Mouse (Mus musculus): ENCODE measurements around the gene Zfhx2. TPM values are rescaled to one million over a fixed set of nuclear protein-coding genes. Genes with fewer than 3 reads are reported as not detected.
A peak's percentile ranks its signal among the peaks of the same experiment; 100 is the strongest.

Zfhx2 gene
- polyA plus RNA-seq (2015; fragmentation: Nextera tagmentation; extraction: Ambion mirVana), result 20.3 and 24.5 TPM in 2 replicates

DNA sequence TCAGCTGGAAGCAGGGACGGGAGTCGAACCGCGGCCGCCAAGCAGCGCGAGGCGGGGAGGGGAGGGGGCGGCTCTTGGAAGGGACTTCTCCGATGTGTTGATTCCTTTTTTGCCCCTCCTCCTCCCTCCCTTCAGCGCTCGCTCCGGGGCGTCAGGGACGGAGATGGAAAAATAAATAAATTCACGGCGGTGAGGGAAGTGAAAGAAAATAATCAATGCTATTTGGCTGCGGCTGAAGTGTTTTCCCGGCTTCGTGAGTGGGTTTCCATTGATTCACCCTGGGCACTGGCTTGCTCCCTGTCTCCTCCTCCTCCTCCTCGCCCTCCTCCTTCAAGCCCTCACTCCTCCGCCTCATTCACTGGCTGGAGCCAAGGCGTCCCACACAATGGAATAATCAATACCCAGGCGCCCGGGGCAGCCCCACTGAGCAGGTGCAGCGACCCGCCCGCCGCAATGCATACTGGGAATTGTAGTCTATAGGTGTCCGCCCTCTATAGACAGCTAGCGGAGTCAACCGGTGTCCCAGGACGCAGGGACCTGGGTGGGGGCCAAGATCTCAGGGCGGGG is at the start of gene Zfhx2:
TSS of gene Zfhx2 (minus strand) at position 314 of the 567 bp plus-strand sequence.
- peak within 1 kb of the TSS; percentile 72 for H3K4me3 ChIP-seq (replicated peaks)
- peak within 1 kb of the TSS; percentile 89 for H3K9ac ChIP-seq (replicated peaks)
- peak within 1 kb of the TSS; percentile 76 for H3K4me2 ChIP-seq
- H3K27ac ChIP-seq (replicated peaks), result peak within 1 kb of the TSS; percentile 95
- no peaks in the 10 kb centered on the region for H3K27me3 ChIP-seq (replicated peaks)
- H3K36me3 ChIP-seq, result no peaks in the 10 kb centered on the region
- peaks cover 73% of the 10 kb centered on the region for H3K4me1 ChIP-seq
- H3K9me3 ChIP-seq (replicated peaks), result no peaks in the 10 kb centered on the region
- ATAC-seq (ENCODE audit: low FRiP score), result peak; percentile 91
- WGBS, result under 1% methylated on average over 34 of the region's 34 CpGs

DNA sequence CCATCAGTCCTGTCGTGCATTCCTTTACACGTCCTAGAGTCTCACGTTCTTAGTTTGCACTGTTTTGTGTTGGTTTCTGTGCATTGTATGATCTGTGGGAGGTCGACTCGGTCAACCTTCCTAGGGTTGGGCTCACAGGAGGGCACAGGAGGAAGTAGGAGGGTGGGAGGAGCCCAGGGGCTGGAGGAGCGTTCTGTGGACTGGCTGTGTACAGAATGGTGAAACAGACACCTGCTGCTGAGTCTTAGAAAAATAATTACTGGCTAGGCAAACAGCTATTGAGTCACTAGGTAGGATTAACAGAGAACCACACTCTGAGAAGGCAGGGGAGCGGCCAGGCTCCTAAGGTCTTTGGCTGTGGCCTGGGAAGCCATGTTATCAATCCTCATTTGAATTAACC is 47.2 kb upstream of the Zfhx2 start:
- Histone ChIP-seq H3K9ac (replicated peaks) (no peak overlapping the region), H3K4me3 (replicated peaks) (no peak overlapping the region), H3K9me3 (replicated peaks) (no peaks in the 10 kb centered on the region), H3K36me3 (no peaks in the 10 kb centered on the region), H3K4me1 (no peaks in the 10 kb centered on the region), H3K27ac (replicated peaks) (no peak overlapping the region), H3K27me3 (replicated peaks) (no peaks in the 10 kb centered on the region), H3K4me2 (no peak overlapping the region)
- WGBS, result 64% methylated on average over 7 of the region's 7 CpGs
- ATAC-seq (ENCODE audit: low FRiP score), result no peak

GRCm38 (mm10) chr14:55135676-55136075 is 43.6 kb upstream of the Zfhx2 start:
- Histone ChIP-seq H3K36me3 (no peaks in the 10 kb centered on the region), H3K4me3 (replicated peaks) (no peak overlapping the region), H3K27ac (replicated peaks) (no peak overlapping the region), H3K4me1 (no peaks in the 10 kb centered on the region), H3K9ac (replicated peaks) (no peak overlapping the region), H3K27me3 (replicated peaks) (no peaks in the 10 kb centered on the region), H3K9me3 (replicated peaks) (no peaks in the 10 kb centered on the region), H3K4me2 (no peak overlapping the region)
- WGBS, result 86% methylated on average over 8 of the region's 8 CpGs
- no peak for ATAC-seq (ENCODE audit: low FRiP score)

DNA sequence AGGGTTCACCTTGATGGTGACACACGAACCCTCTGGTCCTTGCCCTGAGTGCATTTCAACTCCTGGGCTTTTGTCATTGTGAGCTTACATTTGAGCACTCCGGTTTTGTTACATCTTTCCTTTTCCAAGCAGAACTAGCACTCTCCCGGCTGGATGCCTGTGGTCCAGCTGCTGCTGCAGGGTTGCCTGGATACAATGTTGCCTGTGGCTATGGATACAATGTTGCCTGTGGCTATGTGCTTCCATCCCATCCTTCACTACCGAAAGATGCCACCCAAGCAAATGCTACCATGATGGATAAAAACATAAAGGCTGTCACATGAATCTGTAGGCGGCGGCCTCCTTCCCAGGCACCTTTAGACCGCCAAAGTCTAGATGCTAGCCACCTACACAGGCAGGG is 34.4 kb upstream of the Zfhx2 start:
- 68% methylated on average over 7 of the region's 7 CpGs for WGBS
- no peaks in the 10 kb centered on the region for H3K27me3 ChIP-seq (replicated peaks)
- no peak for ATAC-seq (ENCODE audit: low FRiP score)
- no peaks in the 10 kb centered on the region for H3K9me3 ChIP-seq (replicated peaks)
- H3K4me3 ChIP-seq (replicated peaks), result no peak overlapping the region
- H3K9ac ChIP-seq (replicated peaks), result no peak overlapping the region
- no peaks in the 10 kb centered on the region for H3K36me3 ChIP-seq
- H3K27ac ChIP-seq (replicated peaks), result no peak overlapping the region
- H3K4me1 ChIP-seq, result peaks cover 14% of the 10 kb centered on the region
- no peak overlapping the region for H3K4me2 ChIP-seq

- H3K4me3 ChIP-seq (replicated peaks), result no peak overlapping the region
- no peaks in the 10 kb centered on the region for H3K9me3 ChIP-seq (replicated peaks)
- WGBS, result 85% methylated on average over 5 of the region's 5 CpGs
- H3K4me1 ChIP-seq, result peaks cover 14% of the 10 kb centered on the region
- H3K9ac ChIP-seq (replicated peaks), result no peak overlapping the region
- H3K27me3 ChIP-seq (replicated peaks), result no peaks in the 10 kb centered on the region
- no peaks in the 10 kb centered on the region for H3K36me3 ChIP-seq
- H3K4me2 ChIP-seq, result no peak overlapping the region
- ATAC-seq (ENCODE audit: low FRiP score), result no peak
- H3K27ac ChIP-seq (replicated peaks), result no peak overlapping the region
Observed at GRCm38 (mm10) chr14:55125711-55126110, 33.6 kb upstream of the Zfhx2 start.

GRCm38 (mm10) chr14:55122359-55122758 is 30.2 kb upstream of the Zfhx2 start:
- no peaks in the 10 kb centered on the region for H3K27me3 ChIP-seq (replicated peaks)
- H3K36me3 ChIP-seq, result no peaks in the 10 kb centered on the region
- 0 out of 2 replicates have a peak overlapping the region, but pooled peaks have one; percentile 0 for H3K4me3 ChIP-seq (replicated peaks)
- 16% methylated on average over 8 of the region's 8 CpGs for WGBS
- peak; percentile 45; the same call in 1 of the 2 replicates for ATAC-seq (ENCODE audit: low FRiP score)
- H3K4me1 ChIP-seq, result peaks cover 19% of the 10 kb centered on the region
- H3K9ac ChIP-seq (replicated peaks), result 0 out of 2 replicates have a peak overlapping the region, but pooled peaks have one; percentile 1
- H3K4me2 ChIP-seq, result peak overlapping the region; percentile 37
- H3K27ac ChIP-seq (replicated peaks), result peak overlapping the region; percentile 85
- no peaks in the 10 kb centered on the region for H3K9me3 ChIP-seq (replicated peaks)

GRCm38 (mm10) chr14:55121947-55122346 is 29.8 kb upstream of the Zfhx2 start:
- Histone ChIP-seq H3K9ac (replicated peaks) (no peak overlapping the region), H3K4me1 (peaks cover 23% of the 10 kb centered on the region), H3K4me3 (replicated peaks) (0 out of 2 replicates have a peak overlapping the region, but pooled peaks have one; percentile 0), H3K27ac (replicated peaks) (peak overlapping the region; percentile 85), H3K27me3 (replicated peaks) (no peaks in the 10 kb centered on the region), H3K36me3 (no peaks in the 10 kb centered on the region), H3K9me3 (replicated peaks) (no peaks in the 10 kb centered on the region), H3K4me2 (peak overlapping the region; percentile 37)
- peak; percentile 89 for ATAC-seq (ENCODE audit: low FRiP score)
- 5% methylated on average over 5 of the region's 5 CpGs for WGBS

GRCm38 (mm10) chr14:55119421-55120134 is 27.5 kb upstream of the Zfhx2 start:
- H3K9me3 ChIP-seq (replicated peaks), result no peaks in the 10 kb centered on the region
- H3K36me3 ChIP-seq, result no peaks in the 10 kb centered on the region
- H3K4me3 ChIP-seq (replicated peaks), result no peak overlapping the region
- no peak overlapping the region for H3K27ac ChIP-seq (replicated peaks)
- no peak overlapping the region for H3K4me2 ChIP-seq
- ATAC-seq (ENCODE audit: low FRiP score), result no peak
- no peaks in the 10 kb centered on the region for H3K27me3 ChIP-seq (replicated peaks)
- no peak overlapping the region for H3K9ac ChIP-seq (replicated peaks)
- WGBS, result 81% methylated on average over 4 of the region's 4 CpGs
- H3K4me1 ChIP-seq, result peaks cover 34% of the 10 kb centered on the region

DNA sequence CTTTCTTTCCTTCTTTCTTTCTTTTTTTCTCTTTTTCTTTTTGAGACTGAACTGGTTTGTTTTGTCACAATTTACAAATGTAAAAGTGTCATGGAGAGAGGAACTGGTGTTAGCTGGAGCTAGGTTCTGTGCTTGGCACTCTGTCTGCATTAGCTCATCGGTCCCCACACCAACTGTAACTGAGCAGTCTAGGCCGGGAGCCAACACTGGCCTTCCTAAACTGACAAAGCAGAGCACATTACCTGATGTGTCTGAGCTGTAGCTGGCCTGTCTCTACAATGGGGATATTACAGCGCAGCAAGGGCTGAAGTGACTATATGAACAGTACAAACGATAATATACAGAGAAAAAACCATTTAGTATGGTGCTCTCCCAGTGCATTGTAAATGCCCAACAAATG is 26.7 kb upstream of the Zfhx2 start:
- H3K27me3 ChIP-seq (replicated peaks), result peaks cover 1% of the 10 kb centered on the region; the same call in 1 of the 2 replicates
- H3K4me3 ChIP-seq (replicated peaks), result no peak overlapping the region

DNA sequence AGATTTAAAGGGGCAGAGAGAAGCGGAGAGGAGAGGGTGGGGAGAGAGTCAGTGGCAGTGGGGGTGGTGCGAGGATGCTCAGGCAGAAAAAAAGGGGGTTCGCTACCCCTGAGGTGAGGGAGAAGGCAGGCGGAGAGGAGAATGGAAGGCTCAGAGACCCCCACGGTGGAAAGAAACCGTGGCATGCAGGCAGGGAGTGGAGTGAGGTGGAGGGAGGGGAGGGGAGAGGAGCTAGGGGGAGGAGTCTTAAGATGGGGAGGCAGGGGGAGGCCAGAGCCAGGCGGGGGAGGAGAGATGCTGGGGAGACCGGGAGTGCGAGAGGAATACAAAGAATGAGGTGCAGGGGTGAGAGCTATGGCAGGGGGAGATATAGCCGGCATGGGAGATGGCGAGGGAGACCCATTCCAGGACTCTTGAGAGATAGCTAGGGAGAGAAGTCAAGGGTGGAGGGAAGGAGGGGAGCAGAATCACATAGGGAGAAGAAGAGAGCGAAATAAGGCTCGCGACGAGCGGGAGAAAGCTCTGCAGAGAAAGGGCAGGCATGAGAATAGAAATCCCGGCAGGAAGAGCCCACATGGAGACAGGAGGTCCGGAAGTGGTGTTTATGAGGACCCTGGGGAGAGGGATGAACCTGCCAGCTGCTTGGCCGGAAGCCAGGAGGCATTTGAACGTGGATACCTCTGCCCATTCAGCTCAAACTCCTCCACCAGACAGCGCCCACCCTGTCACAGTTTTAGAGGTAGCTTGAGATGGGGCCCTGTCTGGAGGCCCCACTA is 24.5 kb upstream of the Zfhx2 start, which contains the start of gene Jph4:
TSS of gene Jph4 (minus strand) at position 511 of the 776 bp plus-strand sequence.
- WGBS, result 2% methylated on average over 21 of the region's 21 CpGs
- H3K4me3 ChIP-seq (replicated peaks), result peak within 1 kb of the TSS; percentile 78
- peak within 1 kb of the TSS; percentile 82 for H3K9ac ChIP-seq (replicated peaks)
- peaks cover 45% of the 10 kb centered on the region for H3K4me1 ChIP-seq
- H3K4me2 ChIP-seq, result peak within 1 kb of the TSS; percentile 84
- H3K36me3 ChIP-seq, result peaks cover 7% of the 10 kb centered on the region
- peaks cover 11% of the 10 kb centered on the region; the same call in 1 of the 2 replicates for H3K27me3 ChIP-seq (replicated peaks)
- H3K9me3 ChIP-seq (replicated peaks), result no peaks in the 10 kb centered on the region
- peak; percentile 77 for ATAC-seq (ENCODE audit: low FRiP score)
- peak within 1 kb of the TSS; percentile 96 for H3K27ac ChIP-seq (replicated peaks)

More for the DNA sequence above, 26.7 kb upstream of the Zfhx2 start:
- no peak overlapping the region for H3K9ac ChIP-seq (replicated peaks)
- no peak overlapping the region; the same call in 1 of the 2 replicates for H3K27ac ChIP-seq (replicated peaks)
- no peak overlapping the region for H3K4me2 ChIP-seq
- 71% methylated on average over 4 of the region's 4 CpGs for WGBS
- H3K36me3 ChIP-seq, result no peaks in the 10 kb centered on the region
- no peak for ATAC-seq (ENCODE audit: low FRiP score)
- no peaks in the 10 kb centered on the region for H3K9me3 ChIP-seq (replicated peaks)
- peaks cover 40% of the 10 kb centered on the region for H3K4me1 ChIP-seq

GRCm38 (mm10) chr14:55115846-55116245 is 23.7 kb upstream of the Zfhx2 start:
- Histone ChIP-seq H3K9ac (replicated peaks) (peak overlapping the region; percentile 82), H3K27me3 (replicated peaks) (peaks cover 11% of the 10 kb centered on the region; the same call in 1 of the 2 replicates), H3K27ac (replicated peaks) (peak overlapping the region; percentile 96), H3K9me3 (replicated peaks) (no peaks in the 10 kb centered on the region), H3K4me3 (replicated peaks) (peak overlapping the region; percentile 78), H3K4me2 (peak overlapping the region; percentile 84), H3K36me3 (peaks cover 7% of the 10 kb centered on the region), H3K4me1 (peaks cover 53% of the 10 kb centered on the region)
- 0% methylated on average over 8 of the region's 8 CpGs for WGBS
- peak; percentile 24 for ATAC-seq (ENCODE audit: low FRiP score)
